Mouse (Mus musculus) kidney, adult 2 months (tissue): ENCODE measurements around the gene Gsta1.
"Not testable (repeated sequence)": the region's sequence is repeated elsewhere in the genome, so short reads cannot be mapped to it uniquely, and the experiment has no call there.

Experiments used
- CTCF ChIP-seq: fragments of 200-500 bp; conservative IDR thresholded peaks from 2 replicates; pipeline ENCODE4 v1.5.1; 2011; ENCODE audit warnings: low read depth, mild to moderate bottlenecking, control low read depth, low read length, moderate library complexity, mixed read lengths; ENCODE audit not compliant: insufficient read depth, insufficient read length
- POLR2A ChIP-seq: fragments of 200-500 bp; IDR thresholded peaks from one replicate; pipeline ENCODE4 v1.6.1; 2011; ENCODE audit warnings: low read depth, low read length, control low read depth

DNA sequence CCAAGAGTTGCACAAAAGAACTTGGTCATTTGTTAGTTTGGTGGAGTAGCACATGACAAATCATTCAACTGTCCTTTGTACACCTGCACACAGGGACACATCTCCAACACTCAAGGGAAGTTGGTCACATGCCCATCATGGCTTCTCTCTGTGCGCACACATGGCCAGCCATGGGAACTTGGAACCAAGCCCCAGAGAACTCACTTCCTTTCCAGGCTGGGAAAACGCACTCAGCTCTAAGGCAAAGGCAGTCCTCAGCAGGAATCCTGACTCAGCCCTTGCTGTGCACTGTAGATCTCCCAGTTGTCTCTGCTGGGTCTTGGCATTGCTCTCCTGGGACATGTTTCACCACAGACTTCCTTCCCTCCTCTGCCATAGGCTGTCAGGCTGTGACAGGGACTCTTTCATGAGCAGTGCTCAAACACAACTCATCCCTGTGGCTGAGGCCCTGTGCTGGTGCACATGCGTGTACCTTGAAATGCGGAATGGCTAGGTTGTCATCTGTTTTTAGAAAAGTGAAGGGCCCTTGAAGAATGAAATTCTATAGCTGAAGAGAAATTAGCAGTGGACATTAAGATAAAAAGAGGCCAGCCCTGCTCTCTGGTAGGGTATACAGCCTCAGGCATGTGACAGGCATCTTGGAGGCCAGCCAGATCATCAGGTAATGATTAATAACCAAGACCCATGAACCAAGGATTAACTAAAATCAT lies 51.7 kb downstream of the Gsta1 start:
- not testable (repeated sequence) for TF ChIP-seq CTCF, POLR2A
